Mouse (Mus musculus) c-Kit-positive CD71-negative TER-119-negative erythroid progenitor cells, embryonic 14.5 days (primary cell): ENCODE results near the gene Bcl2l12.

ENCODE experiments used
- DNase-seq: peaks from one replicate; pipeline ENCODE4 v3.0.0-alpha.2; 2013; ENCODE audit warnings: low read depth

The Bcl2l12 gene

DNA sequence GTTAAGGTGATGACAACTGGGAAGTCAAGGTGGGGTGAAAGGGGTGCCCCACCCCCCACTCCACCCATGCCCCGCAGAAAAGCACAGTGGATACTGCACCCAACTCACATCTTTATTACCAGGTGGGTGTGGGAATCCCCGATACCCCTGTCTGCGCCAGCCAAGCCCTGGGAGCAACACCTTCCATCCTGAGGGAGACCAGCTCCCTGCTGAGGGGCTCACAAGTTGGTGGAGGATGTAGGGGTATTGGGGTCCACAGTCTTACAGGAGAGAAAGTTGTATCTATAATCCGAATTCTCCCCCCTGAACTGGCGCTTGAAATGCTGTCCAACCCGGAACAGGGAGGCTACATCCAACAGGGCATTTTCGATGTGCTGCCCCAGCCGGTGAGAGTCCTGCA, 39.2 kb downstream of the Bcl2l12 start:
- DNase-seq = no peak

DNA sequence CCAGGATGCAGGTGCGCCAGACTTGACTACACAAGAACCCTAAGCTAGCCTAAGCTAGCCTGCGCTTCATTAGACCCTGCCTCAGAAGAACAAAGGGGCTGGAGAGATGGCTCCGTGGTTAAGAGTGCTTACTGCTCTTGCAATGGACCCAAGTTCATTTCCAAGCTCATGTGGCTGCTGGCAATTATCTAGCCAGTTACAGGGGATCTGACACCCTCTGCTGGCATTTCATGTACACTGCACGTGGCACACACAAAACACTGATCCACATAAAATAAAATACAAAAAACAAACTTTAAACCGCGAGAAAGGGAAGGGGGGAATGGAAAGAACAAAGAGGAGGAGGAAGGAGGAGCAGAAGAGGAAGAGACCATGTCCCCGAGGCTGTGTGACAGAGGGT, 40.3 kb downstream of the Bcl2l12 start:
- DNase-seq = peak; percentile 30

DNA sequence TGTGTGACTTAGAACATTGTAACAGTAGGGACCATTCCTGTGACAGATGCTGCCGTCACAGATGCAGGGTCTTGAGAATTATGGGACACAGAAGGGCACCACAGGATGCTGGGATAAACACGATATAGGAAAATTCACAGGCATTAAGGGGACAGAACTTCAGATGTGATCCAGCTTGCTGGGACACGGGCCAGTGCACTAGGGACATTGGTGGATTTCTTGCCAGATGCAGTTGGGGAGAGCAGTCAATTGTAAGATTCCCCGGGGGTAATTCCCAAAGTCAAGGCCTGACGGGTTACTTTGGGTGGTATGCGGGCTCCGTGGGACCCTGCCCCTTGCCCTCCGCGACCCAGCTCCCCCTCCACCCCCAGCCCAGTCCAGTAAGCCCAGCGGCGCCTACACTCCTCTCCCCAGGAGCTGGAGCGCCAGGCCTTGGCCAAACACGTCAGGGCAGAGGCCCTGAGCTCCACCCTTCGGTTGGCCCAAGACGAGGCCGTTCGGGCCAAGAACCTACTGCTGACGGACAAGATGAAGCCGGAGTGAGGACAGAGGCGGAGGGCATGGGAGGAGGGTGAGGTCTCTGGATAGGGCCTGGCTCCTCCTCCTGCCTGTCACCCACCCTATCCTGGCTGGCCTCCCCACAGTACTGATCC, 41.2 kb downstream of the Bcl2l12 start:
- DNase-seq = no peak

DNA sequence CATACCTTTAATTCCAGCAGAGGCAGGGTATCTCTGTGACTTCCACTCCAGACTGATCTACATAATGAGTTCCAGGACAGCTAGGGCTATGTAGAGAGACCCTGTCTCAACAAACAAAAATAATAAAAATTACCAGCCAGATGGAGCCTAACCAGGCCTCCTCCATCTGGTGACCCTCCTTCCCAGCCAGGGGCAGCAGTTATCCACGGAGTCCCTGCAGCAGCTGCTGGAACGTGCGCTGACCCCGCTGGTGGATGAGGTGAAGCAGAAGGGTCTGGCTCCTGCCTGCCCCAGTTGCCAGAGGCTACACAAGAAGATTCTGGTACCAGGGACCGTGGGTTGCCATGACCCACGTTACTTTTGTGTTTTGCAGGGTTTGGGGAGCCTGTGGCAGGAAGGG, 42.2 kb downstream of the Bcl2l12 start:
- DNase-seq = no peak

DNA sequence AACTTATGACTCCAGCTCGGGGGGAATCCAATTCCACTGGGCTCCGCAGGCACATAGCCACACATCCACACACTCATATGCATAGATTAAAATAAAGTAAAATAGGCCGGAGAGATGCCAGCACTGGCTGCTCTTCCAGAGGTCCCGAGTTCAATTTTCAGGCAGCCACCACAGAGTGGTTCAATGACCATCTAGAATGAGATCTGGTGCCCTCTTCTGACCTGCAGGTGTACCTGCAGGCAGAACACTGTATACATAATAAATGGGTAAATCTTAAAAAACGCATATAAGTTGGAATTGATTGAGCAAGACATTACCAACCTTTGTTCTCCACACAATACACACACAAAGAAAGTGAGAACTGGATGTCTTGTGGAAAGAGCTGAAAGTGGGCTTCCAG, 42.9 kb downstream of the Bcl2l12 start:
- DNase-seq = peak; percentile 22

DNA sequence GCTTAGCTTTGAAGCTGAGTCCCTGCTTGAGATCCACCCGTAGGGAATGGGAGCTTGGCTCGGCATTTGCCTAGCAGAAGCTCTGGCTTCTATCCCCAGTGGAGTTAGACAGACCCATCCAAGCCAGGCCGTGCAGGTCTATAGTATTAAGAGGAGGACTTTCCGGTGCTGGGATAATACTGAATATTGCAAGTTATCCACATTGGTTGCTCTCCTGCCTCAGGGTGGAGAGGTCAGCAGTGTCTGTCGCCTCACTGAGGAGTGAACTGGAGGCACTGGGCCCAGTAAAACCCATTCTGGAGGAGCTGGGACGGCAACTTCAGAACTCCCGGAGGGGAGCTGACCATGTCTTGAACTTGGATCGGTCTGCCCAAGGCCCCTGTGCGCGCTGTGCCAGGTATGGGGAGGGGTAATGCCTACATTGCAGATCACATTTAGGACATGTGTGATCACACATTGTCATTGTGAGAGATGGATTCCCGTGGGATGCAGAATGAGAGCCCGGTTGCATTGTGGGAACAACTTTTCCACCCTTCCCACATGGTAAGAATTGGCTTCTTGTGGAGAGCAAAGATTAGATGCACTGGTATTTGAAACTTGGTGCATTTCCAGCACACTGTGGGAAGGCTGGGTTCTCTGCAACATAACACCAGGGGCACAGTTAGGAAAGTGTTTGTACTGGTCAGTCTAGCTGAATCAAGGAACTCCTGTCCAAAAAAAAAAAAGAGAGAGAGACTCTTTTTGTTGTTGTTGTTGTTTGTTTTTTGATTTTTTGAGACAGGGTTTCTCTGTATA, 44.2 kb downstream of the Bcl2l12 start:
- no peak for DNase-seq

DNA sequence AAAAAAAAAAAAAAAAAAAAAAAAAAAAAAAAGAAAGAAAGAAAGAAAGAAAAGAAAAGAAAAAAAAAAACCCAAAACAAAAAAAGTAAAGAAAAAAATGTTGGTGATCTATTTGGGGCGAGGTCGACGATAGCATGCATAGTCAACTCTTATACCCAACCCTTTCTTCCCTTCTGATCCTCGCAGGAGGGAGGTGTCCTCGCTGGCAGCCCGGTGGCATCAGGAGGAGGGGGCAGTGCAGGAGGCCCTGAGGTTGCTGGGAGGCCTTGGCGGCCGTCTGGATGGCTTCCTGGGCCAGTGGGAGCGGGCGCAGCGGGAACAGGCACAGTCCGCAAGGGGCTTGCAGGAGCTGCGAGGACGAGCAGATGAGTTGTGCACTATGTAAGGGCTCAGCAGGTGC, 45.0 kb downstream of the Bcl2l12 start:
- DNase-seq = no peak

DNA sequence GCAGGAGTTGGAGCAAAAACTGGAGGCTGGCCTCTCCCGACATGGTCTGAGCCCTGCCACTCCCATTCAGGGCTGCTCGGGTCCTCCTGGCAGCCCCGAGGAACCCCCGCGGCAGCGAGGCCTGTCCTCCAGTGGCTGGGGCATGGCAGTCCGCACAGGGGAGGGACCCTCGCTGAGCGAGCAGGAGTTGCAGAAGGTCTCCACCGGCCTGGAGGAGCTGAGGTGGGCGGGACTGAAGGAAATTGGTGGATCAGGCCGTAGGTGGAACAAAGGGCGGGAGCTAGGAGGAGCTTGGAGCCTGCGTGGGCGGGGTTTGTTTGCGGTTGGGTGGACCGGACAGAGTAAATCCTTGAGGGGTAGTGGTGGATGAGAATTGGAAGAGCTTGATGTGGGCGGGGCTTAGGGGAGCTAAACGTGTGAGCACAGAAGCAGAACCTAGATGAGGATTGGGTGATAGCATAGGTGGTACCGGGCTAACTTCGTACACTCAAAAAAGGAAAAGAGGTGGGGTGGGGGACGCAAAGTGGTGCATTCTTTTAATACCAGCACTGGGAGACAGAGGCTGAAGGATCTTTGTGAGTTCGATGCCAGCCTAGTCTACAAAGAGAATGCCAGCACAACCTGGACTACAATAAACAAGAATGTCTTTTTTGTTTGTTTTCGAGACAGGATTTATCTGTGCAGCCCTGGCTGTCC, 45.8 kb downstream of the Bcl2l12 start:
- DNase-seq = peak; percentile 94

DNA sequence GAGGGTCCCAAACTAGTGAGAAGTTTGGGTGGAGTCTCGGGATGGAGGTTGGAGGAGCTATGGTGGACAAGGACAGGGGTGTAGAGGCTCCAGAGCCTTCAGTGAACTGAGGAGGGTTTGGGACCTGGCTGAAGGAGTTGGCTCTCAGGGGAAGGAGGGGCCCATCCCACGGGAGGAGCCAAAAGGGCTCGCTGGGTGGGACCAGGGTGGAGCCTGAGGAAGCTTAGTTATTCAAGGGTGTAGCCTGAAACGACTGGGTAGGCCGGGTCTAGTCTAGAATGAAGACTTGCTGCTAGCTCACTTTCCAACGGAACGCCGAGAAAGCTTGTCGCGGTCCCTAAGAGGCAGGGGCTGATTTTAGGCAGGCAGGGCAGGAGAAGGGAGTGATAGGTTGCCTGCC, 46.6 kb downstream of the Bcl2l12 start:
- peak; percentile 51 for DNase-seq

DNA sequence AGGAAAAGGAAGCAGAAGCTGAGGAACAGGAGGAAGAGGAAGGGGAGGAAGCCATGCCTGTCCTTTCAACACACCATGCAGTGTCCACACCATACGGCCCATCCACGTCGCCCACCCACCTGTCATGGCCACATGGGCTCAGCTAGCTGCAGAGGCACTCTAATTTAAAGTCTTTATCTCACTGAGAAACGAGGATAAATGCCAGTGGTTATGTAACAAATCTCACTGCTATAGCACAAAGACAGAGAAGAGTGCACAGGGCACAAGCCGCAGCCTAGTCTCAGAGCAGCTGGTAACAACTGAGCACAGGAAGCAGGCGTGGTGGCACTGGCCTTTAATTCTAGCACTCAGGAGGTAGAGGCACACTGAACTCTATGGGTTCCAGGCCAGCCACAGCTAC, 48.6 kb downstream of the Bcl2l12 start:
- no peak for DNase-seq

DNA sequence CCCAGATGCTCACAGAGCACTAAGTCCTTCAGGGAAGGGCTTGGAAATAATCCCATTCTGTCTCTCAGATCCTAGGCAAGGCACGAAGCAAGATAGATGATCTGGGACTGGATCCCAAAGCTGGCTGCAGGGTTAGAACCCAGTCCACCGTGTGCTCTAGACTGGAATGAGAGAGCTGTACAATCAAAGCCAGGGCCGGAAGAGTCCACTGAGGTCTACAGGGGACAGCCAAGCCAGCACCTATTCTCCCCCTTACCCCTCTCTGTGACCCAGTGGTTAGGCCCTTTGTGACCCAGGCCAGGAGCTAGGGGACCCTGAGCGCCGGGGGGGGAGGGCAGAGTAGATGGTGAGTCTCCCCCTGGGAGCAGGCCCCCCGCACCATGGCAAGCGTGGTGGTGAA, 55.6 kb downstream of the Bcl2l12 start, which contains the start of gene Tsks:
TSS of gene Tsks (plus strand) at position 301 of the 400 bp plus-strand sequence.
- DNase-seq = no peak
